Mouse (Mus musculus) forebrain, postnatal 0 days (tissue): ENCODE data around the gene Aspg. TPM values are rescaled to one million over a fixed set of nuclear protein-coding genes. Genes with fewer than 3 reads are reported as not detected.

Source experiments
- ATAC-seq: fragments of 200-750 bp; cut with Nextera tagmentation; 2 replicates; pipeline ENCODE4 v1.8.0; 2017; ENCODE audit warnings: mild to moderate bottlenecking, moderate library complexity
- DNase-seq: peaks from one replicate; pipeline ENCODE4 v3.0.0-alpha.2; 2015
- H3K27ac ChIP-seq: fragments of 300-500 bp; sonication (generic); 2 replicates; pipeline ENCODE4 v1.5.1; 2014; ENCODE audit warnings: low read depth, mild to moderate bottlenecking, antibody characterized with exemption, low read length, moderate library complexity, mixed read lengths
- H3K27me3 ChIP-seq: fragments of 300-500 bp; sonication (generic); 2 replicates; pipeline ENCODE4 v1.6.1; 2014; ENCODE audit warnings: mild to moderate bottlenecking, low read length, mixed read lengths; ENCODE audit not compliant: insufficient read depth
- H3K36me3 ChIP-seq: fragments of 300-500 bp; sonication (generic); 2 replicates; pipeline ENCODE4 v1.6.1; 2014; ENCODE audit warnings: mild to moderate bottlenecking, moderate library complexity; ENCODE audit not compliant: insufficient read depth
- H3K4me1 ChIP-seq: fragments of 300-500 bp; sonication (generic); 2 replicates; pipeline ENCODE4 v1.6.1; 2014; ENCODE audit warnings: antibody characterized with exemption; ENCODE audit not compliant: insufficient read depth
- H3K4me2 ChIP-seq: fragments of 300-500 bp; sonication (generic); 2 replicates; pipeline ENCODE4 v1.6.1; 2014; ENCODE audit warnings: low read depth, mild to moderate bottlenecking, moderate library complexity
- H3K4me3 ChIP-seq: fragments of 300-500 bp; sonication (generic); 2 replicates; pipeline ENCODE4 v1.5.1; 2014; ENCODE audit warnings: low read depth, low read length, mixed read lengths
- H3K9ac ChIP-seq: fragments of 300-500 bp; sonication (generic); 2 replicates; pipeline ENCODE4 v1.6.1; 2014; ENCODE audit warnings: mild to moderate bottlenecking
- H3K9me3 ChIP-seq: fragments of 300-500 bp; sonication (generic); 2 replicates; pipeline ENCODE4 v1.6.1; 2016; ENCODE audit warnings: low read length
- CTCF ChIP-seq: sonication (generic); IDR thresholded peaks from 2 replicates; pipeline ENCODE4 v1.5.1; 2016; ENCODE audit warnings: antibody characterized with exemption, control low read depth, low read depth
- WGBS: fragments of 180-500 bp; shearing (Covaris S2); extraction: QIAGEN DNeasy Blood & Tissue Kit; methylation state at CpG from one replicate; pipeline ENCODE4 v1.1.7; 2014; 5-methylcytosine and 5-hydroxymethylcytosine counted together
- microRNA counts: library from miRNA; unstranded; fragments of <30 nt; microRNA quantifications from one replicate; lab custom pipeline; 2015
- microRNA-seq, 2 experiments: library from miRNA; unstranded; fragments of <30 nt; microRNA quantifications; one replicate each; pipeline ENCODE4; 2016
- polyA plus RNA-seq: library from polyadenylated mRNA; unstranded; fragments of >200 nt; fragmentation: Nextera tagmentation; extraction: Ambion mirVana; gene quantifications from 2 replicates; pipeline ENCODE4 v1.2.1, GENCODE M21; 2015
- total RNA-seq: library from RNA; depleted of rRNA; stranded (reverse); fragments of >200 nt; gene quantifications from 2 replicates; pipeline ENCODE4 v1.2.3, GENCODE M21; 2014; rRNA removed

Gene Aspg
- total and polyA plus RNA-seq, 2 experiments from 2014 or later = 0.52 to 3.9 TPM

- Histone ChIP-seq H3K27me3 (no peaks in the 10 kb centered on the region), H3K4me2 (no peak overlapping the region), H3K36me3 (peaks cover 35% of the 10 kb centered on the region), H3K9ac (no peak overlapping the region), H3K4me1 (peaks cover 10% of the 10 kb centered on the region), H3K9me3 (no peaks in the 10 kb centered on the region), H3K27ac (peak overlapping the region; percentile 80), H3K4me3 (no peak overlapping the region)
- ATAC-seq = peak; percentile 49
- no peak for DNase-seq
- no peak for TF ChIP-seq CTCF
- WGBS = 88% methylated on average over 1 of the region's 1 CpGs
These were observed 65.2 kb downstream of the Aspg start for GRCm38 (mm10) chr12:112171657-112172056.

DNA sequence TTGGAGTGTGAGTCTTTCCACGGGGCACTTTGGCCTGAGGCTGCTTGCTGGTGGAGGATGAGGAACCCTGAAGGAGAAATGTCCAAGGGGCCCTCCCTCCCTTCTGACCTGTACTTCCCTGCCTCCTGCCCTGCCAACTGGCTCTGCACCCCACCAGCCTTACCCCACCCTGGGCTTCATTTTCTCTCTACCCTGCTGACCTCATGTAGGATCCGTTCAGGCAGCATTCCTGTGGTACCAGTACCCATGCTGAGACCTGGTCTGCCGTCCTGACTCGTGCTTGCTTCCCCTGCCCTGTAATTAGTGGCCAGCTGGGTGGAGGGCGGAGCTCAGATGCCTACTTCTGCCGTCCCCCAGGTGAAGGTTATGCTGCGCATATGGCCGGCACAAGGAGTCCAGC lies 65.7 kb downstream of the Aspg start:
- Histone ChIP-seq H3K4me1 (peaks cover 10% of the 10 kb centered on the region), H3K4me2 (no peak overlapping the region), H3K27me3 (no peaks in the 10 kb centered on the region), H3K9me3 (no peaks in the 10 kb centered on the region), H3K4me3 (no peak overlapping the region), H3K9ac (no peak overlapping the region), H3K36me3 (peaks cover 41% of the 10 kb centered on the region), H3K27ac (peak overlapping the region; percentile 80)
- no peak for DNase-seq
- no peak for ATAC-seq
- TF ChIP-seq CTCF = no peak
- WGBS = 73% methylated on average over 8 of the region's 8 CpGs

MicroRNAs within 50 kb of the gene (microRNA counts, 519-probe panel; counts per million panel counts)
- 2,887 counts per million, percentile 23 among the panel's probes with 10 or more counts for microRNA mmu-miR-203 (lab: Ali Mortazavi, UCI)

Small RNA genes lying within 50 kb of the gene (microRNA-seq; reads per million reads assigned to microRNA genes)
- gene Mir203 (1,309 to 1,811 reads per million in 2 experiments), gene Mir3073a (0 reads per million in 2 experiments), gene Mir3073b (0 reads per million in 2 experiments)

Other genes with a start within 250 kb of the Aspg start
- 47.1 and 53.8 TPM in 2 replicates for gene Ppp1r13b, start 198.6 kb upstream of the Aspg start, total RNA-seq
- gene Ppp1r13b, start 198.6 kb upstream of the Aspg start, polyA plus RNA-seq = 31.7 and 37.6 TPM in 2 replicates
- gene Atp5mpl, start 139.7 kb upstream of the Aspg start, total RNA-seq = 313 and 545 TPM in 2 replicates
- gene Atp5mpl, start 139.7 kb upstream of the Aspg start, polyA plus RNA-seq = 765 and 965 TPM in 2 replicates
- 0.29 and 0.54 TPM in 2 replicates for gene Tdrd9, start 135.1 kb upstream of the Aspg start, total RNA-seq
- gene Tdrd9, start 135.1 kb upstream of the Aspg start, polyA plus RNA-seq = 0.23 and 0.35 TPM in 2 replicates
- 0.31 and 0.33 TPM in 2 replicates for gene Rd3l, start 125.4 kb upstream of the Aspg start, total RNA-seq
- gene Rd3l, start 125.4 kb upstream of the Aspg start, polyA plus RNA-seq = 0.30 and 0.94 TPM in 2 replicates
- gene Kif26a, start 39.5 kb downstream of the Aspg start, total RNA-seq = 50.4 and 55.1 TPM in 2 replicates
- gene Kif26a, start 39.5 kb downstream of the Aspg start, polyA plus RNA-seq = 5.0 and 6.2 TPM in 2 replicates